Mouse (Mus musculus) heart, embryonic 16.5 days (tissue): Measurements from ENCODE around the gene Foxp1. TPM values are rescaled to one million over a fixed set of nuclear protein-coding genes. Genes with fewer than 3 reads are reported as not detected.

Experiments
- ATAC-seq: fragments of 200-750 bp; cut with Nextera tagmentation; replicated peaks from 2 replicates; pipeline ENCODE4 v1.8.0; 2017; ENCODE audit warnings: moderate number of reproducible peaks; ENCODE audit not compliant: insufficient read depth, low FRiP score; ENCODE audit errors: extremely low read depth
- H3K27ac ChIP-seq: fragments of 300-500 bp; sonication (generic); 2 replicates; pipeline ENCODE4 v1.5.1; 2014; ENCODE audit warnings: mild to moderate bottlenecking, low read length, control low read depth, moderate library complexity
- H3K27me3 ChIP-seq: fragments of 300-500 bp; sonication (generic); 2 replicates; pipeline ENCODE4 v1.6.1; 2014; ENCODE audit warnings: low read length, mixed read lengths; ENCODE audit not compliant: control insufficient read depth, insufficient read depth
- H3K36me3 ChIP-seq: fragments of 300-500 bp; sonication (generic); 2 replicates; pipeline ENCODE4 v1.6.1; 2014; ENCODE audit not compliant: control insufficient read depth, insufficient read depth
- H3K4me1 ChIP-seq: fragments of 300-500 bp; sonication (generic); 2 replicates; pipeline ENCODE4 v1.6.1; 2014; ENCODE audit warnings: low read length, mixed read lengths; ENCODE audit not compliant: control insufficient read depth, insufficient read depth
- H3K4me2 ChIP-seq: fragments of 300-500 bp; sonication (generic); 2 replicates; pipeline ENCODE4 v1.6.1; 2014; ENCODE audit warnings: low read depth, mild to moderate bottlenecking, control low read depth, low read length
- H3K4me3 ChIP-seq: fragments of 300-500 bp; sonication (generic); 2 replicates; pipeline ENCODE4 v1.5.1; 2014; ENCODE audit warnings: mild to moderate bottlenecking, control low read depth, low read length
- H3K9ac ChIP-seq: fragments of 300-500 bp; sonication (generic); 2 replicates; pipeline ENCODE4 v1.6.1; 2014; ENCODE audit warnings: low read length, control low read depth
- H3K9me3 ChIP-seq: fragments of 300-500 bp; sonication (generic); replicated peaks from 2 replicates; pipeline ENCODE4 v1.6.1; 2016; ENCODE audit warnings: low read length; ENCODE audit not compliant: control insufficient read depth
- WGBS: fragments of 180-500 bp; shearing (Covaris S2); extraction: QIAGEN DNeasy Blood & Tissue Kit; methylation state at CpG from one replicate; pipeline ENCODE4 v1.1.7; 2014; 5-methylcytosine and 5-hydroxymethylcytosine counted together
- polyA plus RNA-seq: library from polyadenylated mRNA; unstranded; fragments of >200 nt; fragmentation: Nextera tagmentation; extraction: Ambion mirVana; gene quantifications from 2 replicates; pipeline ENCODE4 v1.2.1, GENCODE M21; 2015

The Foxp1 gene
- polyA plus RNA-seq, 1 experiment from 2014 or later = 59.0 TPM

DNA sequence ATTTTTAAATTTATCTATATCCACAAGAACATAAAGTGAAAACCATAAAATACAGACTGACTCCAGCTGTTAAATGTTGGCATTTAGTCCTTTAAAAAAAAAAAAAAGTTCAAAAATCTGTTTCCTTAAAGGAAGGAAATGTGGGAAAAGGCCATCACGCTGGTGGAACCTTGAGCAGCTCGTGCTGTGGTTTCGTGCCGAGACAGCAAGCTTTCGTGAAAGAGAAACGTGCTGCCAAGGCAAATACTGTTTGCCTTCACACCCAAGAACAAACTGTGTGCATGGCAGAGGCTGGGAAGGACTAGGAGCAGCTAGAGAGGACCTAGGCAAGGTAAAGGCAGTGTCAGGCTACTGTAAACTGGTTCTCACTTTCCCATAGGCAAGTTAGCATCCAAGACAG lies 184.9 kb downstream of the Foxp1 start:
- Histone ChIP-seq H3K27me3 (no peaks in the 10 kb centered on the region), H3K9me3 (no peaks in the 10 kb centered on the region), H3K9ac (no peak overlapping the region), H3K4me3 (no peak overlapping the region), H3K4me1 (peaks cover 16% of the 10 kb centered on the region), H3K36me3 (no peaks in the 10 kb centered on the region), H3K27ac (peak overlapping the region; percentile 26; the same call in 1 of the 2 replicates), H3K4me2 (no peak overlapping the region)
- no peak for ATAC-seq
- whole genome bisulfite sequencing = 46% methylated on average over 6 of the region's 6 CpGs

DNA sequence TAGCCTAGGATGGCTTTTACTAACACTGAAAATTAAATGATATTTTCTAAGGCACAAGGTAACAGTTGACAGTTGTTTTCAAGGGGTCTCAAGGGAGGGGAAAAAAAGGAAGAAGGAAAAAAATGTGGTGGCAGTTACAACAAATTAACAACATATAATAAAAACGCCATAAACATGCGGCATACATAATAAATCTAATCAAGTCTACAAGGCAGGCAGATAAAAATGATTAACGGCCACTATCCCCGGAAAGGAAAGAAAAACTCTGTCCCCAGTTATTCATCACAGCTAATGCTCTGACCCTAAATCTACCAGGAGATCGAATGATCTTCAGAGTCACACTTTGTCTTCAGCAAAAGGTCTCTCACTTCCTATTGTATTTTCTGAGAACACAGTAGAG lies 186.3 kb downstream of the Foxp1 start:
- Histone ChIP-seq H3K9ac (no peak overlapping the region), H3K27me3 (no peaks in the 10 kb centered on the region), H3K4me1 (peaks cover 16% of the 10 kb centered on the region), H3K4me2 (no peak overlapping the region), H3K27ac (no peak overlapping the region), H3K36me3 (no peaks in the 10 kb centered on the region), H3K4me3 (no peak overlapping the region), H3K9me3 (no peaks in the 10 kb centered on the region)
- no peak for ATAC-seq
- WGBS = 69% methylated on average over 5 of the region's 5 CpGs

DNA sequence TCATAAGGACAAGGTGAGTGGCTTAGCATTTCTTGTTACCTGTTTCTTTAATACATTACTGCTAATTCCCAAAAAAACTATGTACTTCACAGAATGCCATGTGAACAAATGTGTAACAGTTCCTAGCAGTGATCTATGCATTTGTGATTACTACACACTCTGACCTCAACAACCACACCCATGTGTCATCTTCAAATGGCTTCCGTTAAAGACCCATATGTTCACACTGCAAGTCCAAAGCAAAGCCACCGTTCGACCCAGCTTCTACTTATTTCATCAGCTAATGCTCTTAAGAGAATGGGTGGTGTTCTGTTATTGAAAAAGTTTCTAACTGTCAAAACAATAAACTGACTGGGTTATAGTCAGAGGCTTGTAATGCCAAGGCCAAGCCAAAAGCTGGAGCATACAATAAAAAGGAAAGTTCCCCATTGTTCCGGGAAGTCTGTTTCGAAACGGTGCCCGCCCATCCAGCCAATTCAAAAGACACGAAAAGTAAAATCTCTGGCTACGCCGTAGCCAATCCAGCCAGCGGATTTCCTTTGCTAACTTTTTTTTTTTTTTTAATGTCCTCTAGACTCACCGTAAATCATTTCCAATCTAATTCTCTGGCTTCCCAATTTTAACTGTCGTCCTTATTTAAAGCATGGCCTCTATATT lies 187.2 kb downstream of the Foxp1 start:
- 76% methylated on average over 13 of the region's 13 CpGs for WGBS
- no peaks in the 10 kb centered on the region for H3K36me3 ChIP-seq
- no peak overlapping the region for H3K27ac ChIP-seq

DNA sequence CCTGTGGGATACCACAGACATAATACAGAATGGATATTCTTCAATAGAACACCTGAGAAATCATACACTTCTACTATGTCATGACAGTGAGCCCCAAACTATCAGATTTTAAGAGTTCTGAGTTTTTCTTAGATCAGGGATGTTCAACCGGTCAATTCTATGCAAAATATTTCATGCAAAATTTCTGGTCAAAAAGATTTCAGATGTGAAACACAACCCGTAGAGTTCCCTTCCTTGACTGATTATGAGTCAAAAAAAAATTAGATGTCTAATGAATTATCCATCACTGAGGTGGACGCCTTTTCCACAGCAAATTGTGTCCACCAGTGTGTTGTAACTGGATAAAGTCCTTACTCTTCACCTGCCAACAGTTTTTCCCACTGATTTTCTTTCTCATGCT lies 188.3 kb downstream of the Foxp1 start:
- no peak overlapping the region for H3K27ac ChIP-seq
- 95% methylated on average over 3 of the region's 3 CpGs for WGBS
- no peaks in the 10 kb centered on the region for H3K36me3 ChIP-seq
- H3K27me3 ChIP-seq = no peaks in the 10 kb centered on the region
- no peaks in the 10 kb centered on the region for H3K9me3 ChIP-seq
- no peak overlapping the region for H3K4me3 ChIP-seq
- no peak for ATAC-seq
- peaks cover 12% of the 10 kb centered on the region for H3K4me1 ChIP-seq
- no peak overlapping the region for H3K4me2 ChIP-seq
- H3K9ac ChIP-seq = no peak overlapping the region

More for the DNA sequence above, 187.2 kb downstream of the Foxp1 start:
- no peak for ATAC-seq
- Histone ChIP-seq H3K4me3 (no peak overlapping the region), H3K9ac (no peak overlapping the region), H3K4me1 (peaks cover 16% of the 10 kb centered on the region), H3K4me2 (no peak overlapping the region), H3K9me3 (no peaks in the 10 kb centered on the region), H3K27me3 (no peaks in the 10 kb centered on the region)

DNA sequence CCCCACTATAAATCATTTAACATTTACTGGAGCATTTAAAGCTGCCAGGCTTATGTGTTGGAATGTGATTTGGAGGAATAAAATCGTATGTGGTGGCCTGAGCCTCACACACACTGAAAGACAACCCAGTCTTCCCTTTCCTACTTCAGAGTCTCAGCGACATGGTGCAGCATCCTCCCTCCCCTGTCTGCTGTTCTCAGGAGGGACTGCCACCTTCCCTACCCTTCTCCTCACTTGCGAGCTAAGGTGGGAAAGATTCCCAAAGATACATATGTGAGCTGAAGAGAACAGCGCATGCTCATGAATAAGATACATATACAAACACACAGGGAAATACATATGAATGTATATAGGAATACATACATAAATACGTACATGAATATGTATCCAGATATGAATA lies 189.4 kb downstream of the Foxp1 start:
- Histone ChIP-seq H3K36me3 (no peaks in the 10 kb centered on the region), H3K9me3 (no peaks in the 10 kb centered on the region), H3K27ac (no peak overlapping the region), H3K9ac (no peak overlapping the region), H3K4me3 (no peak overlapping the region), H3K4me1 (peaks cover 6% of the 10 kb centered on the region), H3K27me3 (no peaks in the 10 kb centered on the region), H3K4me2 (no peak overlapping the region)
- no peak for ATAC-seq
- 89% methylated on average over 5 of the region's 5 CpGs for whole genome bisulfite sequencing

DNA sequence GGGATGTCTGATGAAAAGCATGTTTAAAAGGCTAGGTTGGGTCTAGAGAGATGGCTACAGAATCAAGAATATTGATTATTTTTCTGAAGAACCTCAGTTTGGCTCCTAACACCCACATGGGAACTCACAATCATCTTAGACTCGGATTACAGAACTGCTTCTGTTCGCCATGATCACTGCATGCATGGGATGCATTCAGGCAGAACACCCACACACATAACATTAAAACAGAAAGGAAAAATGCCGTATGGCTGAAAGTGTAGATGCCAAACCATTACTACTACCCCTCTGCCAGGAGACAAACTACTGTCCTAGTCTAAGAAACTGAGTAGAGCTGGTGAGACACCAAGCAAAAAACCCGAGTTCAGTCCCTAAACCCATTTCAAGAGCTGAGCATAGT lies 192.4 kb downstream of the Foxp1 start:
- no peak overlapping the region for H3K4me2 ChIP-seq
- H3K4me1 ChIP-seq = no peaks in the 10 kb centered on the region
- no peak overlapping the region for H3K4me3 ChIP-seq
- no peak overlapping the region for H3K27ac ChIP-seq
- H3K9ac ChIP-seq = no peak overlapping the region
- H3K27me3 ChIP-seq = no peaks in the 10 kb centered on the region
- H3K36me3 ChIP-seq = no peaks in the 10 kb centered on the region
- 85% methylated on average over 4 of the region's 4 CpGs for WGBS
- H3K9me3 ChIP-seq = no peaks in the 10 kb centered on the region
- no peak for ATAC-seq

DNA sequence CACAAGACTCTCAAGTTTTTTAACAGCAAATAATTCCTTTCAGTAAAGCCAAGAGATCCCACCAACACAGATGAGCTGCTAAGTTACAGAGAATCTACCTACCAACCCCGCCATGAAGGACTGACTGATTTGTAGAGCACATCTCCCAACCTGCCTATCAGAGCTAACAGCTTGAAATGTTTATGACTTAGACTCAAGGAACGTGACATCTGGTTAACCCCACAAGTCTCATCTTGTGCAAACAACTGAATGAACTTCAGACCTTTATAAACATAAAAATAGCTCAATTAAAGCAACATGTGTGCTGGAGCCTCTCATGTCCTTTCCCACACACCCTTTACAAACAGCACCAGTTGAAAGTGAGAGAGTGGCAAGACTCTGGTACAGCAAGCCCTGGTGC lies 193.9 kb downstream of the Foxp1 start:
- no peak for ATAC-seq

DNA sequence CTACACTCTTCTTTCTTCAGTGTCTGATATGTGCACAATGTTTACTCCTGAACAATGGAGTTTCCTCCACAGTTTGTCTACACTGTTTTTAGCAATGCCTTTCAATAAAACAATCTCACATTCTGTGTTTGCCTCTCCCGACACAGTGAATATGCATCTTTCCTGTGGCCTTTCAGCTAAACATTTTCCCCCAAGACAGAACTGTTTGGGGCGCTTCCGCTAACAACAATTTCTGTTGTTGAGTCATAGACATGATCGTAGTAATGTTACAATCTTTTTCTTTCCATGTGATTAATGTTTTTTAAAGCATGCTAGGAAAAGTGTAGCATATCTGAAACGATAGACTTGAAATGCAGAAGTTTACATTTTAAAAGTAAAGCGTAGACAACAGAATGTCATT lies 194.4 kb downstream of the Foxp1 start:
- Histone ChIP-seq H3K4me3 (no peak overlapping the region), H3K27me3 (no peaks in the 10 kb centered on the region), H3K9me3 (no peaks in the 10 kb centered on the region), H3K9ac (no peak overlapping the region), H3K36me3 (no peaks in the 10 kb centered on the region), H3K27ac (no peak overlapping the region), H3K4me1 (no peaks in the 10 kb centered on the region), H3K4me2 (no peak overlapping the region)
- 83% methylated on average over 6 of the region's 6 CpGs for WGBS
- ATAC-seq = no peak

More for the DNA sequence above, 193.9 kb downstream of the Foxp1 start:
- no peak overlapping the region for H3K9ac ChIP-seq
- H3K4me1 ChIP-seq = no peaks in the 10 kb centered on the region
- H3K27me3 ChIP-seq = no peaks in the 10 kb centered on the region
- no peak overlapping the region for H3K4me2 ChIP-seq
- no peak overlapping the region for H3K4me3 ChIP-seq
- no peak overlapping the region for H3K27ac ChIP-seq
- H3K9me3 ChIP-seq = no peaks in the 10 kb centered on the region
- H3K36me3 ChIP-seq = no peaks in the 10 kb centered on the region
- WGBS = 76% methylated on average over 2 of the region's 2 CpGs

DNA sequence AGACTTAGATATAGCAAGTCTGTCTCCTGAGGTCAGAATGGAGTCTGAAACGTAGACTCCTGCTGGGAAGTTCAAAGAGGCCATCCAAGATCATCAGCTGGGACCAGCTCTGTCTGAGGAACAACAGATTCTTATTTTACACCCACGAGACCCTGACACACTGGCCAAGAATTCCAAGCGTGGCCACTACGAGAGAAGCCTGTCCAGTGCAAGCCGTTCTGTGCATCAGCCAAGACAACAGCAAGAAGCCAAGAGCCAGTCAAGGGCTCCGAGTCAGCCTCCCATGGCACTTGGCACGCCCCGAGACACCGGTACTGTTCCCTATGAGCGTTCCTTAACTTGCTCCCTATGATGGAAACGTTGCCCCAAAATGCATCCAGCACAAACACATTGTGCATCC lies 194.8 kb downstream of the Foxp1 start:
- ATAC-seq = no peak
- Histone ChIP-seq H3K9me3 (no peaks in the 10 kb centered on the region), H3K4me1 (no peaks in the 10 kb centered on the region), H3K36me3 (no peaks in the 10 kb centered on the region), H3K9ac (no peak overlapping the region), H3K4me3 (no peak overlapping the region), H3K4me2 (no peak overlapping the region), H3K27me3 (no peaks in the 10 kb centered on the region), H3K27ac (no peak overlapping the region)
- WGBS = 74% methylated on average over 11 of the region's 11 CpGs
